Mouse (Mus musculus) adrenal gland, adult 2 months (tissue): ENCODE results near the gene Mup10. TPM values are rescaled to one million over a fixed set of nuclear protein-coding genes. Genes with fewer than 3 reads are reported as not detected.
"Not testable (repeated sequence)": the region's sequence is repeated elsewhere in the genome, so short reads cannot be mapped to it uniquely, and the experiment has no call there.

ENCODE experiments used
- DNase-seq: peaks from one replicate; pipeline ENCODE4 v3.0.0; 2021
- long read RNA-seq: library from polyadenylated mRNA; stranded (forward); transcript quantifications from one replicate; pipeline ENCODE4 v2.0.0, GENCODE M21; 2021
- polyA plus RNA-seq: library from polyadenylated mRNA; depleted of rRNA; stranded (reverse); fragments of >200 nt; gene quantifications from 2 replicates; pipeline ENCODE4 v1.2.3, GENCODE M21; 2012; rRNA removed
- total RNA-seq, 2 experiments: library from RNA; stranded (reverse); gene quantifications; 2 replicates each; pipeline ENCODE4 v1.2.3; 2021

Gene Mup10
- total RNA-seq (1 to 10 TPM in 1 of 2 experiments, not detected in 1; 1.9 TPM), polyA plus RNA-seq (not detected in 2 replicates)
- long read RNA-seq, partial matches to known transcripts = 0 of 1 reads
- long read RNA-seq, other reads (novel, unspliced or antisense) = 1 of 1 reads

DNA sequence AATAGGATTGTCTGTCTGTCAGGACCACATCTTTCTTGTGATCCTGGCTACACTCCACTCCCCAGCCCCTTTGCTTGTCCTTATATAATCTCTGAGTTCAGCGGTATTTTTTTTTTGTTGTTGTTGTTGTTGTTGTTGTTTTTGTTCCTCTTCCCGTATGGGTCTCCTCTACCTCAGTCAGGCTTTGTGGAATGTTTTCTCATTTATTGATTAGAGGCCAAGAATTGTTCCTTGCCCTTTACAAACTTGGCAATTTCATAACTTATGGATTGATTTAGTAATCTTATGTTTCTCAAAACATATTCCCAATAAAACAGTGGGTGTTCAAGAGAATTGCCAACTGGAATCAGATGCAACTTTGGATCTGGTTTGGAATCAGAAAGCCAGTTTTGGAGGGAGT, at the start of gene Mup10:
Gene Mup10 (minus strand): TSS at position 101 of the 400 bp plus-strand sequence.
- DNase-seq = not testable (repeated sequence)

Other genes with a start within 250 kb of the Mup10 start
- gene Mup9, start 160.2 kb downstream of the Mup10 start, total RNA-seq = 1 to 10 TPM in 1 of 2 experiments, not detected in 1; 1.2 TPM
- not detected in 2 replicates for gene Mup9, start 160.2 kb downstream of the Mup10 start, polyA plus RNA-seq
- under 1 TPM in 1 of 2 experiments, not detected in 1; 0.98 TPM for gene Mup1, start 80.2 kb downstream of the Mup10 start, total RNA-seq
- gene Mup1, start 80.2 kb downstream of the Mup10 start, polyA plus RNA-seq = not detected in 2 replicates
- 1 to 10 TPM; 2.3 to 3.9 TPM for gene Mup11, start 80.2 kb upstream of the Mup10 start, total RNA-seq
- not detected in 2 replicates for gene Mup11, start 80.2 kb upstream of the Mup10 start, polyA plus RNA-seq
- 1 to 10 TPM; 2.7 to 9.3 TPM for gene Mup12, start 159.1 kb upstream of the Mup10 start, total RNA-seq
- gene Mup12, start 159.1 kb upstream of the Mup10 start, polyA plus RNA-seq = not detected in 2 replicates
- gene Mup22, start 239.3 kb upstream of the Mup10 start, total RNA-seq = 100 to 1,000 TPM in 1 of 2 experiments, 1 to 10 TPM in 1; 9.8 to 191 TPM
- gene Mup22, start 239.3 kb upstream of the Mup10 start, polyA plus RNA-seq = not detected in 2 replicates